Mouse (Mus musculus): ENCODE results near the gene Klhl15. TPM values are rescaled to one million over a fixed set of nuclear protein-coding genes. Genes with fewer than 3 reads are reported as not detected.

Gene Klhl15
- polyA plus RNA-seq, 1 experiment from 2014 or later = 7.2 TPM

DNA sequence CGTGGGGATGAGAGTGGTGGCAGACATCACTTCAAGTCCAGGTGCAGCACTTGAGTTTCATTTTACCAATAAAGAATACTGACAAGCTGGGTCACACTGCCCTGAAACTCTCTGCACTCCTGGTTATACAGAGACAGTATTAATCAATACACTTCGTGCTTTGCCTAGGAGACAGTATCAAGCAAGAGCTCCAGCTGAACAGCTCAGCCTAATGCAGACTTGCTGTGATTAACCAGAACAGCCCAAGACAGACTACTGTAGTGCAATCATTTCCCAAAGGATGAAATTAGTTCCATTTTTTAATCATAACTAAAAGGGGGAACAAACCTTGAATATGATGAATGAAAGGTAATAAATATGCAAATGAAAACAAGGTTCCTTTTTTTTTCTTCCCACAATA is 68.5 kb downstream of the Klhl15 start:
- Histone ChIP-seq H3K9me3 (no peaks in the 10 kb centered on the region), H3K27ac (replicated peaks) (no peak overlapping the region), H3K4me3 (no peak overlapping the region), H3K36me3 (replicated peaks) (no peaks in the 10 kb centered on the region), H3K27me3 (replicated peaks; ENCODE audit: low read depth, poor library complexity, severe bottlenecking) (peaks cover 89% of the 10 kb centered on the region), H3K4me1 (no peaks in the 10 kb centered on the region)
- WGBS = 57% methylated on average over 2 of the region's 2 CpGs
- no peak for DNase-seq (ENCODE audit: low spot score)

DNA sequence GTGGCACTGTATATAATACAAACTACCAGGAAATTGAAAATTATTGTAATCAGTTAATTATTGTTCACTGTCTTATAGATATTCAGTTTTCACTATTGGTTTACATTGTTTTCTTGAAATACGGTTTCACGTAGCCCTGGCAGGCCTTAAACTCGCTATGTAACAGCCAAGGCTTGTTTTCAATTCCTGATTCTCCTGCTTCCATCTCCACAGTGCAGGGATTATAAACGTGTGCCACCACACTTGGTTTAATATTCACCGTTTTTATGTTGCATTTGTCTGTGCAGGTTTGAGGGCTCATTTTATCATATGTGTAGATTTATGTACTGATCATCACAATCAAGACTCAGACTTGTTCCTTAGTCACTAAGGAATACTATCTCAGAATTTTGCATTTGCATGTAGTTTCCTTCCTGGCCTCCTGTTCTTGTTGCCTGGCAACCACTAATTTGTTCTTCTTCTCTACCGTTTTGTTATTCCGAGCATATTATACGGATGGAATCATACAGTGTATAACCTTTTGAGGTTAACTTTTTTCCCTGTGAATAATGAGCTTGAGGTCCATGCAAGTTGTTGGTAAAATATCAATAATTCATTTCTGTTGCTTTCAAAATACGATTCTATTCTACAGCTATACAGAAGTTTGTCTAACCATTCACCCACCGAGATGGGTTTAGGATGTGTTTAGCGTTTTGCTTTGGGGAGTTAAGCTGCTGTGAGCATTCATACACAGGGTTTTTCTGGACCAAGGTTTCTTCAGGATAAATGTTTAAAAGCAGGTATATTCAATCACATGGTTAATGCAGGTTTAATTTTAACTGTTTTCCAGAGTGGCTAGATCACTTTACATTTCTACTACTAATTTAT is 86.9 kb downstream of the Klhl15 start:
- H3K27me3 ChIP-seq (replicated peaks; ENCODE audit: low read depth, poor library complexity, severe bottlenecking) = peaks cover 94% of the 10 kb centered on the region
- H3K4me1 ChIP-seq = no peaks in the 10 kb centered on the region
- H3K27ac ChIP-seq (replicated peaks) = no peak overlapping the region
- H3K9me3 ChIP-seq = no peaks in the 10 kb centered on the region
- no peak overlapping the region for H3K4me3 ChIP-seq
- 84% methylated on average over 11 of the region's 11 CpGs for WGBS
- DNase-seq (ENCODE audit: low spot score) = no peak
- no peaks in the 10 kb centered on the region for H3K36me3 ChIP-seq (replicated peaks)

Small RNA genes lying within 50 kb of the gene (microRNA-seq; reads per million reads assigned to microRNA genes)
- not detected for gene Mir7673

Other genes with a start within 250 kb of the Klhl15 start
- 26.2 and 29.3 TPM in 2 replicates for gene Zfx, start 110.9 kb upstream of the Klhl15 start, polyA plus RNA-seq (2016; fragmentation: Nextera tagmentation; extraction: Ambion mirVana)
- 108 and 112 TPM in 2 replicates for gene Eif2s3x, start 21.7 kb upstream of the Klhl15 start, polyA plus RNA-seq (2016; fragmentation: Nextera tagmentation; extraction: Ambion mirVana)
- 0.07 and 0.08 TPM in 2 replicates for gene Fam90a1b, start 132.2 kb downstream of the Klhl15 start, polyA plus RNA-seq (2016; fragmentation: Nextera tagmentation; extraction: Ambion mirVana)
- 97.9 and 105 TPM in 2 replicates for gene Apoo, start 132.5 kb downstream of the Klhl15 start, polyA plus RNA-seq (2016; fragmentation: Nextera tagmentation; extraction: Ambion mirVana)